Mouse (Mus musculus): ENCODE measurements around the gene Nmnat3.

Nmnat3 gene

GRCm38 (mm10) chr9:98418346-98418745 lies 131.1 kb downstream of the Nmnat3 start:
- DNase-seq (ENCODE audit: low read depth, low spot score): no peak

- DNase-seq (ENCODE audit: low read depth, low spot score): no peak
Observed at GRCm38 (mm10) chr9:98420666-98421065, 133.4 kb downstream of the Nmnat3 start.

- no peak for DNase-seq (ENCODE audit: low read depth, low spot score)
Observed at GRCm38 (mm10) chr9:98421903-98422302, 134.7 kb downstream of the Nmnat3 start.

GRCm38 (mm10) chr9:98422656-98423055 lies 135.4 kb downstream of the Nmnat3 start, which contains the start of gene Rbp1:
Gene Rbp1 (plus strand): TSS chr9:98422961.
- DNase-seq (ENCODE audit: low read depth, low spot score): no peak

- no peak for DNase-seq (ENCODE audit: low read depth, low spot score)
Observed at GRCm38 (mm10) chr9:98423691-98424090, 136.5 kb downstream of the Nmnat3 start.

GRCm38 (mm10) chr9:98424291-98424690 lies 137.1 kb downstream of the Nmnat3 start:
- no peak for DNase-seq (ENCODE audit: low read depth, low spot score)

GRCm38 (mm10) chr9:98424725-98425210 lies 137.5 kb downstream of the Nmnat3 start:
- peak; percentile 71 for DNase-seq (ENCODE audit: low read depth, low spot score)

- DNase-seq (ENCODE audit: low read depth, low spot score): peak; percentile 33
Observed at GRCm38 (mm10) chr9:98425351-98425880, 138.2 kb downstream of the Nmnat3 start.

GRCm38 (mm10) chr9:98427906-98428517 lies 140.8 kb downstream of the Nmnat3 start:
- no peak for DNase-seq (ENCODE audit: low read depth, low spot score)

GRCm38 (mm10) chr9:98428783-98429182 lies 141.5 kb downstream of the Nmnat3 start:
- no peak for DNase-seq (ENCODE audit: low read depth, low spot score)

- no peak for DNase-seq (ENCODE audit: low read depth, low spot score)
Observed at GRCm38 (mm10) chr9:98429806-98430205, 142.6 kb downstream of the Nmnat3 start.

GRCm38 (mm10) chr9:98430528-98430927 lies 143.3 kb downstream of the Nmnat3 start:
- DNase-seq (ENCODE audit: low read depth, low spot score): no peak

- peak; percentile 91 for DNase-seq (ENCODE audit: low read depth, low spot score)
Observed at GRCm38 (mm10) chr9:98433021-98433420, 145.8 kb downstream of the Nmnat3 start.

GRCm38 (mm10) chr9:98433956-98434588 lies 146.8 kb downstream of the Nmnat3 start:
- DNase-seq (ENCODE audit: low read depth, low spot score): no peak

- no peak for DNase-seq (ENCODE audit: low read depth, low spot score)
Observed at GRCm38 (mm10) chr9:98437819-98438218, 150.6 kb downstream of the Nmnat3 start.

GRCm38 (mm10) chr9:98439091-98439490 lies 151.9 kb downstream of the Nmnat3 start:
- DNase-seq (ENCODE audit: low read depth, low spot score): no peak

GRCm38 (mm10) chr9:98442638-98443037 lies 155.4 kb downstream of the Nmnat3 start:
- DNase-seq (ENCODE audit: low read depth, low spot score): peak; percentile 46

- no peak for DNase-seq (ENCODE audit: low read depth, low spot score)
Observed at GRCm38 (mm10) chr9:98445359-98446149, 158.3 kb downstream of the Nmnat3 start.

GRCm38 (mm10) chr9:98450976-98451375 lies 163.7 kb downstream of the Nmnat3 start:
- no peak for DNase-seq (ENCODE audit: low read depth, low spot score)

GRCm38 (mm10) chr9:98466709-98467108 lies 179.5 kb downstream of the Nmnat3 start:
- no peak for DNase-seq (ENCODE audit: low read depth, low spot score)
